Mouse (Mus musculus) embryonic facial prominence, embryonic 13.5 days (tissue): ENCODE data around the gene Mad2l1bp. TPM values are rescaled to one million over a fixed set of nuclear protein-coding genes. Genes with fewer than 3 reads are reported as not detected.

Experiments used
- ATAC-seq: fragments of 200-750 bp; cut with Nextera tagmentation; 2 replicates; pipeline ENCODE4 v1.8.0; 2017; ENCODE audit warnings: low read depth; ENCODE audit not compliant: insufficient number of reproducible peaks, insufficient read depth, low FRiP score, low TSS enrichment
- H3K27ac ChIP-seq: fragments of 300-500 bp; sonication (generic); 2 replicates; pipeline ENCODE4 v1.5.1; 2015; ENCODE audit warnings: moderate library complexity, mild to moderate bottlenecking, inconsistent platforms
- H3K27me3 ChIP-seq: fragments of 300-500 bp; sonication (generic); 2 replicates; pipeline ENCODE4 v1.6.1; 2015; ENCODE audit warnings: mild to moderate bottlenecking, inconsistent platforms
- H3K36me3 ChIP-seq: fragments of 300-500 bp; sonication (generic); 2 replicates; pipeline ENCODE4 v1.6.1; 2015; ENCODE audit warnings: mild to moderate bottlenecking, inconsistent platforms
- H3K4me1 ChIP-seq: fragments of 300-500 bp; sonication (generic); 2 replicates; pipeline ENCODE4 v1.6.1; 2015; ENCODE audit warnings: inconsistent platforms
- H3K4me2 ChIP-seq: fragments of 300-500 bp; sonication (generic); 2 replicates; pipeline ENCODE4 v1.6.1; 2015; ENCODE audit warnings: moderate library complexity, mild to moderate bottlenecking, inconsistent platforms
- H3K4me3 ChIP-seq: fragments of 300-500 bp; sonication (generic); 2 replicates; pipeline ENCODE4 v1.5.1; 2015; ENCODE audit warnings: mild to moderate bottlenecking, inconsistent platforms
- H3K9ac ChIP-seq: fragments of 300-500 bp; sonication (generic); 2 replicates; pipeline ENCODE4 v1.6.1; 2015; ENCODE audit warnings: mild to moderate bottlenecking, inconsistent platforms
- H3K9me3 ChIP-seq: fragments of 300-500 bp; sonication (generic); 2 replicates; pipeline ENCODE4 v1.6.1; 2016; ENCODE audit warnings: inconsistent platforms
- WGBS: fragments of 180-500 bp; shearing (Covaris S2); methylation state at CpG from one replicate; pipeline ENCODE4 v1.1.7; 2015; ENCODE audit warnings: mixed read lengths; 5-methylcytosine and 5-hydroxymethylcytosine counted together
- polyA plus RNA-seq: library from polyadenylated mRNA; unstranded; fragments of >200 nt; fragmentation: Nextera tagmentation; extraction: Ambion mirVana; gene quantifications from 2 replicates; pipeline ENCODE4 v1.2.1, GENCODE M21; 2015

Gene Mad2l1bp
- polyA plus RNA-seq, 1 experiment from 2014 or later, result 36.9 TPM

GRCm38 (mm10) chr17:46165460-46165859 is 12.1 kb upstream of the Mad2l1bp start:
- ATAC-seq, result no peak
- WGBS, result 86% methylated on average over 12 of the region's 12 CpGs

GRCm38 (mm10) chr17:46164791-46165190 is 11.4 kb upstream of the Mad2l1bp start:
- H3K4me2 ChIP-seq, result no peak overlapping the region
- peaks cover 19% of the 10 kb centered on the region for H3K4me1 ChIP-seq
- H3K9me3 ChIP-seq, result no peaks in the 10 kb centered on the region
- H3K9ac ChIP-seq, result no peak overlapping the region
- no peaks in the 10 kb centered on the region for H3K27me3 ChIP-seq
- H3K4me3 ChIP-seq, result no peak overlapping the region
- ATAC-seq, result no peak
- peaks cover 67% of the 10 kb centered on the region for H3K36me3 ChIP-seq
- WGBS, result 95% methylated on average over 10 of the region's 10 CpGs
- H3K27ac ChIP-seq, result no peak overlapping the region

More at GRCm38 (mm10) chr17:46165460-46165859, 12.1 kb upstream of the Mad2l1bp start:
- H3K27ac ChIP-seq, result no peak overlapping the region
- peaks cover 19% of the 10 kb centered on the region for H3K4me1 ChIP-seq
- H3K27me3 ChIP-seq, result no peaks in the 10 kb centered on the region
- no peak overlapping the region for H3K4me2 ChIP-seq
- peaks cover 73% of the 10 kb centered on the region for H3K36me3 ChIP-seq
- H3K9ac ChIP-seq, result no peak overlapping the region
- H3K9me3 ChIP-seq, result no peaks in the 10 kb centered on the region
- no peak overlapping the region for H3K4me3 ChIP-seq

GRCm38 (mm10) chr17:46164301-46164700 is 10.9 kb upstream of the Mad2l1bp start:
- H3K4me3 ChIP-seq, result no peak overlapping the region
- H3K4me2 ChIP-seq, result no peak overlapping the region
- 92% methylated on average over 8 of the region's 8 CpGs for WGBS
- no peaks in the 10 kb centered on the region for H3K27me3 ChIP-seq
- peaks cover 62% of the 10 kb centered on the region for H3K36me3 ChIP-seq
- H3K9me3 ChIP-seq, result no peaks in the 10 kb centered on the region
- H3K27ac ChIP-seq, result no peak overlapping the region
- no peak for ATAC-seq
- H3K4me1 ChIP-seq, result peaks cover 23% of the 10 kb centered on the region
- no peak overlapping the region for H3K9ac ChIP-seq

- Histone ChIP-seq H3K36me3 (peaks cover 49% of the 10 kb centered on the region), H3K27ac (no peak overlapping the region), H3K4me3 (no peak overlapping the region), H3K9me3 (no peaks in the 10 kb centered on the region), H3K9ac (no peak overlapping the region), H3K4me2 (peak overlapping the region; percentile 67), H3K27me3 (no peaks in the 10 kb centered on the region), H3K4me1 (peaks cover 25% of the 10 kb centered on the region)
- no peak for ATAC-seq
- WGBS, result 92% methylated on average over 9 of the region's 9 CpGs
Measured at GRCm38 (mm10) chr17:46162951-46163421, 9.6 kb upstream of the Mad2l1bp start.

- peaks cover 45% of the 10 kb centered on the region for H3K36me3 ChIP-seq
- 92% methylated on average over 7 of the region's 7 CpGs for WGBS
- no peaks in the 10 kb centered on the region for H3K27me3 ChIP-seq
- H3K4me1 ChIP-seq, result peaks cover 25% of the 10 kb centered on the region
- ATAC-seq, result no peak
- no peak overlapping the region for H3K27ac ChIP-seq
- H3K4me2 ChIP-seq, result peak overlapping the region; percentile 67
- H3K9ac ChIP-seq, result no peak overlapping the region
- no peaks in the 10 kb centered on the region for H3K9me3 ChIP-seq
- H3K4me3 ChIP-seq, result no peak overlapping the region
Measured at GRCm38 (mm10) chr17:46162551-46162950, 9.2 kb upstream of the Mad2l1bp start.

- WGBS, result 47% methylated on average over 9 of the region's 9 CpGs
- Histone ChIP-seq H3K4me2 (peak overlapping the region; percentile 67), H3K9ac (peak overlapping the region; percentile 89), H3K9me3 (no peaks in the 10 kb centered on the region), H3K27me3 (no peaks in the 10 kb centered on the region), H3K4me1 (peaks cover 25% of the 10 kb centered on the region), H3K27ac (peak overlapping the region; percentile 81), H3K36me3 (peaks cover 36% of the 10 kb centered on the region), H3K4me3 (peak overlapping the region; percentile 80)
- ATAC-seq, result no peak
Measured at GRCm38 (mm10) chr17:46161710-46162109, 8.4 kb upstream of the Mad2l1bp start.

GRCm38 (mm10) chr17:46161179-46161578 is 7.8 kb upstream of the Mad2l1bp start:
- H3K4me1 ChIP-seq, result peaks cover 25% of the 10 kb centered on the region
- H3K9ac ChIP-seq, result peak overlapping the region; percentile 89
- H3K36me3 ChIP-seq, result peaks cover 31% of the 10 kb centered on the region
- H3K27me3 ChIP-seq, result no peaks in the 10 kb centered on the region
- under 1% methylated on average over 19 of the region's 19 CpGs for WGBS
- peak overlapping the region; percentile 80 for H3K4me3 ChIP-seq
- H3K27ac ChIP-seq, result peak overlapping the region; percentile 81
- H3K4me2 ChIP-seq, result peak overlapping the region; percentile 67
- ATAC-seq, result no peak
- H3K9me3 ChIP-seq, result no peaks in the 10 kb centered on the region

- no peaks in the 10 kb centered on the region for H3K9me3 ChIP-seq
- H3K4me1 ChIP-seq, result peaks cover 25% of the 10 kb centered on the region
- H3K4me3 ChIP-seq, result peak within 1 kb of the TSS; percentile 80
- peak within 1 kb of the TSS; percentile 78 for H3K4me2 ChIP-seq
- WGBS, result 0% methylated on average over 23 of the region's 23 CpGs
- peak within 1 kb of the TSS; percentile 88 for H3K27ac ChIP-seq
- peak; percentile 91 for ATAC-seq
- peaks cover 26% of the 10 kb centered on the region for H3K36me3 ChIP-seq
- peak within 1 kb of the TSS; percentile 89 for H3K9ac ChIP-seq
- no peaks in the 10 kb centered on the region for H3K27me3 ChIP-seq
Measured at GRCm38 (mm10) chr17:46160686-46161085, 7.3 kb upstream of the Mad2l1bp start, which contains the start of gene Gtpbp2. Gtpbp2 (plus strand) TSS chr17:46161032.

- Histone ChIP-seq H3K27ac (peak overlapping the region; percentile 88), H3K4me3 (peak overlapping the region; percentile 80), H3K9me3 (no peaks in the 10 kb centered on the region), H3K27me3 (no peaks in the 10 kb centered on the region), H3K4me2 (peak overlapping the region; percentile 78), H3K9ac (peak overlapping the region; percentile 61), H3K36me3 (peaks cover 21% of the 10 kb centered on the region), H3K4me1 (peaks cover 25% of the 10 kb centered on the region)
- ATAC-seq, result peak; percentile 68
- WGBS, result under 1% methylated on average over 16 of the region's 16 CpGs
Measured at GRCm38 (mm10) chr17:46160090-46160662, 6.8 kb upstream of the Mad2l1bp start.

GRCm38 (mm10) chr17:46159236-46159635 is 5.9 kb upstream of the Mad2l1bp start:
- Histone ChIP-seq H3K27me3 (no peaks in the 10 kb centered on the region), H3K36me3 (peaks cover 11% of the 10 kb centered on the region), H3K9me3 (no peaks in the 10 kb centered on the region), H3K9ac (peak overlapping the region; percentile 61; the same call in 1 of the 2 replicates), H3K4me1 (peaks cover 25% of the 10 kb centered on the region), H3K4me2 (0 out of 2 replicates have a peak overlapping the region, but pooled peaks have one; percentile 78), H3K27ac (peak overlapping the region; percentile 88; the same call in 1 of the 2 replicates), H3K4me3 (no peak overlapping the region)
- WGBS, result 61% methylated on average over 2 of the region's 2 CpGs
- ATAC-seq, result no peak

GRCm38 (mm10) chr17:46157131-46157530 is 3.8 kb upstream of the Mad2l1bp start:
- H3K27ac ChIP-seq, result no peak overlapping the region
- H3K4me3 ChIP-seq, result no peak overlapping the region
- no peaks in the 10 kb centered on the region for H3K9me3 ChIP-seq
- H3K36me3 ChIP-seq, result no peaks in the 10 kb centered on the region
- WGBS, result 84% methylated on average over 8 of the region's 8 CpGs
- H3K4me1 ChIP-seq, result peaks cover 22% of the 10 kb centered on the region
- ATAC-seq, result no peak
- H3K9ac ChIP-seq, result no peak overlapping the region
- H3K4me2 ChIP-seq, result no peak overlapping the region
- no peaks in the 10 kb centered on the region for H3K27me3 ChIP-seq

- H3K4me2 ChIP-seq, result no peak overlapping the region
- peaks cover 18% of the 10 kb centered on the region for H3K4me1 ChIP-seq
- H3K9me3 ChIP-seq, result no peaks in the 10 kb centered on the region
- H3K4me3 ChIP-seq, result no peak overlapping the region
- ATAC-seq, result no peak
- H3K27me3 ChIP-seq, result no peaks in the 10 kb centered on the region
- peaks cover under 1% of the 10 kb centered on the region; the same call in 1 of the 2 replicates for H3K36me3 ChIP-seq
- H3K9ac ChIP-seq, result no peak overlapping the region
- WGBS, result 83% methylated on average over 5 of the region's 5 CpGs
- no peak overlapping the region for H3K27ac ChIP-seq
Measured at GRCm38 (mm10) chr17:46156680-46157079, 3.3 kb upstream of the Mad2l1bp start.
